Mouse (Mus musculus) MEL (cell line): ENCODE measurements around the gene Ifit1bl1. TPM values are rescaled to one million over a fixed set of nuclear protein-coding genes. Genes with fewer than 3 reads are reported as not detected.

Experiments
- DNase-seq: peaks from one replicate; pipeline ENCODE4 v3.0.0; 2011; ENCODE audit warnings: low read depth, low spot score
- H3K27ac ChIP-seq: 2 replicates; pipeline ENCODE4 v1.5.1; 2012; ENCODE audit warnings: low read depth, mild to moderate bottlenecking, control low read depth, low read length, moderate library complexity; ENCODE audit not compliant: control insufficient read depth
- H3K27me3 ChIP-seq, 2 experiments: fragments of 150-350 bp in 1 of 2; sonication (generic) in 1 of 2; 2 replicates each; pipeline ENCODE4 v1.6.1; 2012; ENCODE audit warnings: low read length in 2 of 2, mild to moderate bottlenecking in 2 of 2, improper control_type of control experiment in 1 of 2, moderate library complexity in 1 of 2; ENCODE audit not compliant: insufficient read depth in 2 of 2, control insufficient read depth in 1 of 2
- H3K36me3 ChIP-seq, 2 experiments: 2 replicates each; pipeline ENCODE4 v1.6.1; 2012 to 2014; ENCODE audit warnings: low read length in 2 of 2, improper control_type of control experiment in 1 of 2, inconsistent platforms in 1 of 2, mild to moderate bottlenecking in 1 of 2; ENCODE audit not compliant: insufficient read depth in 2 of 2, control insufficient read depth in 1 of 2
- H3K4me1 ChIP-seq, 2 experiments: fragments of 150-350 bp in 1 of 2; sonication (generic) in 1 of 2; 2 replicates each; pipeline ENCODE4 v1.6.1; 2012; ENCODE audit warnings: low read length in 2 of 2, improper control_type of control experiment in 1 of 2, mild to moderate bottlenecking in 1 of 2; ENCODE audit not compliant: insufficient read depth in 2 of 2, control insufficient read depth in 1 of 2
- H3K4me3 ChIP-seq, 2 experiments: fragments of 150-350 bp in 1 of 2; sonication (generic) in 1 of 2; 2 replicates each; pipeline ENCODE4 v1.5.1; 2012; ENCODE audit warnings: low read depth in 2 of 2, low read length in 2 of 2, mild to moderate bottlenecking in 2 of 2, moderate library complexity in 2 of 2, control low read depth in 1 of 2, improper control_type of control experiment in 1 of 2; ENCODE audit not compliant: control insufficient read depth in 1 of 2, insufficient read depth in 1 of 2
- H3K79me2 ChIP-seq: 2 replicates; pipeline ENCODE4 v1.6.1; 2012; ENCODE audit warnings: mild to moderate bottlenecking, low read length, moderate library complexity; ENCODE audit not compliant: control insufficient read depth, poor library complexity, insufficient read depth
- H3K9ac ChIP-seq: 2 replicates; pipeline ENCODE4 v1.6.1; 2012; ENCODE audit warnings: low read depth, mild to moderate bottlenecking, control low read depth, low read length, moderate library complexity; ENCODE audit not compliant: control insufficient read depth, poor library complexity, severe bottlenecking
- H3K9me3 ChIP-seq: fragments of 150-350 bp; sonication (generic); replicated peaks from 2 replicates; pipeline ENCODE4 v1.6.1; 2012; ENCODE audit warnings: mild to moderate bottlenecking, low read length, improper control_type of control experiment, moderate library complexity; ENCODE audit not compliant: insufficient read depth
- CHD1 ChIP-seq: IDR thresholded peaks from 2 replicates; pipeline ENCODE4 v1.6.1; 2012; ENCODE audit warnings: low read depth, mild to moderate bottlenecking, inconsistent platforms, low read length, improper control_type of control experiment
- CTCF ChIP-seq, 3 experiments: IDR thresholded peaks in 2 of 3; conservative IDR thresholded peaks in 1 of 3; 2 replicates each; pipeline ENCODE4 v1.5.1; 2011 to 2012; ENCODE audit warnings: low read length in 3 of 3, low read depth in 2 of 3, mild to moderate bottlenecking in 2 of 3, improper control_type of control experiment in 1 of 3, inconsistent platforms in 1 of 3, mixed read lengths in 1 of 3, moderate library complexity in 1 of 3; ENCODE audit not compliant: control insufficient read depth in 1 of 3, insufficient read depth in 1 of 3, poor library complexity in 1 of 3, severe bottlenecking in 1 of 3
- E2F4 ChIP-seq: IDR thresholded peaks from 2 replicates; pipeline ENCODE4 v1.6.1; 2011; ENCODE audit warnings: low read depth, low read length, improper control_type of control experiment, borderline replicate concordance
- ELF1 ChIP-seq: IDR thresholded peaks from 2 replicates; pipeline ENCODE4 v1.6.1; 2014; ENCODE audit warnings: low read depth, mild to moderate bottlenecking, inconsistent platforms, low read length, improper control_type of control experiment, moderate library complexity
- EP300 ChIP-seq, 2 experiments: IDR thresholded peaks; 2 replicates each; pipeline ENCODE4 v1.6.1; 2011; ENCODE audit warnings: improper control_type of control experiment in 2 of 2, low read length in 2 of 2, low read depth in 1 of 2, mild to moderate bottlenecking in 1 of 2
- GABPA ChIP-seq: IDR thresholded peaks from 2 replicates; pipeline ENCODE4 v1.6.1; 2012; ENCODE audit warnings: low read depth, mild to moderate bottlenecking, inconsistent platforms, low read length, improper control_type of control experiment, moderate library complexity
- GATA1 ChIP-seq: IDR thresholded peaks from 2 replicates; pipeline ENCODE4 v1.6.1; 2011; ENCODE audit warnings: low read depth, low read length, improper control_type of control experiment
- HCFC1 ChIP-seq: IDR thresholded peaks from 2 replicates; pipeline ENCODE4 v1.6.1; 2012; ENCODE audit warnings: low read depth, mild to moderate bottlenecking, inconsistent platforms, low read length, improper control_type of control experiment, moderate library complexity
- MAX ChIP-seq: IDR thresholded peaks from 2 replicates; pipeline ENCODE4 v1.6.1; 2011; ENCODE audit warnings: low read length, improper control_type of control experiment
- MAZ ChIP-seq: IDR thresholded peaks from 2 replicates; pipeline ENCODE4 v1.6.1; 2012; ENCODE audit warnings: low read depth, mild to moderate bottlenecking, inconsistent platforms, low read length, improper control_type of control experiment
- MEF2A ChIP-seq: IDR thresholded peaks from 2 replicates; pipeline ENCODE4 v1.6.1; 2014; ENCODE audit warnings: low read depth, mild to moderate bottlenecking, inconsistent platforms, low read length, improper control_type of control experiment; ENCODE audit not compliant: poor library complexity, insufficient replicate concordance, severe bottlenecking; ENCODE audit errors: extremely low read depth
- MXI1 ChIP-seq: IDR thresholded peaks from 2 replicates; pipeline ENCODE4 v1.6.1; 2011; ENCODE audit warnings: mild to moderate bottlenecking, low read depth, low read length, improper control_type of control experiment
- MYC ChIP-seq: IDR thresholded peaks from 2 replicates; pipeline ENCODE4 v1.6.1; 2011; ENCODE audit warnings: low read depth, mild to moderate bottlenecking, low read length, improper control_type of control experiment, moderate library complexity
- NELFE ChIP-seq: IDR thresholded peaks from 2 replicates; pipeline ENCODE4 v1.6.1; 2011; ENCODE audit warnings: low read depth, low read length, improper control_type of control experiment
- NRF1 ChIP-seq: IDR thresholded peaks from 2 replicates; pipeline ENCODE4 v1.6.1; 2014; ENCODE audit warnings: low read depth, mild to moderate bottlenecking, inconsistent platforms, low read length, improper control_type of control experiment, moderate library complexity; ENCODE audit not compliant: poor library complexity, insufficient read depth, severe bottlenecking
- POLR2A ChIP-seq, 2 experiments: IDR thresholded peaks; 2 replicates each; pipeline ENCODE4 v1.6.1; 2011 to 2012; ENCODE audit warnings: low read length in 2 of 2, mild to moderate bottlenecking in 2 of 2, control low read depth in 1 of 2, improper control_type of control experiment in 1 of 2, low read depth in 1 of 2, moderate library complexity in 1 of 2; ENCODE audit not compliant: control insufficient read depth in 1 of 2, insufficient read depth in 1 of 2, poor library complexity in 1 of 2
- RAD21 ChIP-seq: IDR thresholded peaks from 2 replicates; pipeline ENCODE4 v1.6.1; 2011; ENCODE audit warnings: mild to moderate bottlenecking, low read depth, low read length, improper control_type of control experiment
- RCOR1 ChIP-seq: IDR thresholded peaks from 2 replicates; pipeline ENCODE4 v1.6.1; 2012; ENCODE audit warnings: low read depth, mild to moderate bottlenecking, inconsistent platforms, low read length, improper control_type of control experiment
- SIN3A ChIP-seq: IDR thresholded peaks from 2 replicates; pipeline ENCODE4 v1.6.1; 2012; ENCODE audit warnings: low read length, improper control_type of control experiment, inconsistent platforms
- SMC3 ChIP-seq: IDR thresholded peaks from 2 replicates; pipeline ENCODE4 v1.6.1; 2011; ENCODE audit warnings: low read depth, low read length, improper control_type of control experiment
- TBP ChIP-seq: IDR thresholded peaks from 2 replicates; pipeline ENCODE4 v1.8.0; 2011; ENCODE audit warnings: low read depth, low read length, improper control_type of control experiment
- UBTF ChIP-seq: IDR thresholded peaks from 2 replicates; pipeline ENCODE4 v1.6.1; 2012; ENCODE audit warnings: low read depth, mild to moderate bottlenecking, inconsistent platforms, low read length, improper control_type of control experiment, moderate library complexity, borderline replicate concordance; ENCODE audit not compliant: insufficient read depth
- USF1 ChIP-seq: IDR thresholded peaks from 2 replicates; pipeline ENCODE4 v1.6.1; 2014; ENCODE audit warnings: low read depth, mild to moderate bottlenecking, inconsistent platforms, low read length, improper control_type of control experiment, moderate library complexity
- ZC3H11A ChIP-seq: IDR thresholded peaks from 2 replicates; pipeline ENCODE4 v1.6.1; 2012; ENCODE audit warnings: low read depth, mild to moderate bottlenecking, inconsistent platforms, low read length, improper control_type of control experiment
- ZKSCAN1 ChIP-seq: IDR thresholded peaks from 2 replicates; pipeline ENCODE4 v1.6.1; 2012; ENCODE audit warnings: low read depth, mild to moderate bottlenecking, inconsistent platforms, low read length, improper control_type of control experiment, moderate library complexity
- ZMIZ1 ChIP-seq: IDR thresholded peaks from 2 replicates; pipeline ENCODE4 v1.6.1; 2012; ENCODE audit warnings: low read depth, mild to moderate bottlenecking, inconsistent platforms, low read length, improper control_type of control experiment, moderate library complexity
- polyA plus RNA-seq, 2 experiments: library from polyadenylated mRNA; stranded (reverse) in 1 of 2; unstranded in 1 of 2; fragments of >175 nt in 1 of 2; fragments of >200 nt in 1 of 2; gene quantifications; 2 replicates each; pipeline versions ENCODE4 v1.2.1 to v1.2.4; 2012; ENCODE audit warnings: low replicate concordance in 2 of 2, low read depth in 1 of 2; ENCODE audit not compliant: insufficient read length in 2 of 2, insufficient read depth in 1 of 2, missing spikeins in 1 of 2
- total RNA-seq: library from RNA; depleted of rRNA; stranded (reverse); fragments of 300-350 nt; gene quantifications from 2 replicates; pipeline ENCODE4 v1.2.3, GENCODE M21; 2012

The Ifit1bl1 gene
- total and polyA plus RNA-seq, 3 experiments, result 0.08 TPM; not detected in 2

GRCm38 (mm10) chr19:34550534-34551223 lies 51.1 kb downstream of the Ifit1bl1 start, which contains the start of gene Ifit2 (continued):
- TF ChIP-seq SMC3, result peak; percentile 75
- peak; percentile 69 for TF ChIP-seq ELF1
- TF ChIP-seq MAZ, result no peak
- no peak for TF ChIP-seq EP300 (IDR thresholded peaks at IDR 0.05; ENCODE audit: low read depth in 1 of 2, low read length in 2 of 2)
- peak; percentile 58 for TF ChIP-seq SIN3A
- no peak for TF ChIP-seq NRF1
- TF ChIP-seq MEF2A, result no peak

GRCm38 (mm10) chr19:34550205-34550533 lies 51.6 kb downstream of the Ifit1bl1 start:
- peaks cover 0 to 2% of the 10 kb centered on the region in 2 experiments; a peak in 2 of 4 replicates for H3K4me1 ChIP-seq
- TF ChIP-seq POLR2A (IDR thresholded peaks at IDR 0.05; ENCODE audit: control insufficient read depth in 1 of 2, insufficient read depth in 1 of 2, low read depth in 1 of 2, low read length in 2 of 2, poor library complexity in 1 of 2) (no peak), ZKSCAN1 (no peak), ZMIZ1 (no peak), RCOR1 (no peak), MAX (no peak), ELF1 (no peak), SIN3A (no peak), MEF2A (no peak), MYC (no peak)
- H3K27me3 ChIP-seq, result peaks cover 0 to 2% of the 10 kb centered on the region in 2 experiments; a peak in 1 of 4 replicates
- H3K4me3 ChIP-seq, result peak overlapping the region; percentile 45 to 48
- H3K79me2 ChIP-seq, result no peaks in the 10 kb centered on the region
- H3K9ac ChIP-seq, result peak overlapping the region; percentile 27
- no peaks in the 10 kb centered on the region for H3K9me3 ChIP-seq
- H3K27ac ChIP-seq, result no peak overlapping the region
- peaks cover 0 to 3% of the 10 kb centered on the region in 2 experiments; a peak in 2 of 4 replicates for H3K36me3 ChIP-seq
- no peak for DNase-seq

- Histone ChIP-seq H3K4me1 (peaks cover 0 to 5% of the 10 kb centered on the region in 2 experiments; a peak in 2 of 4 replicates), H3K79me2 (no peaks in the 10 kb centered on the region), H3K4me3 (no peak overlapping the region), H3K27me3 (peaks cover 2% of the 10 kb centered on the region in 2 experiments)
- TF ChIP-seq GABPA, result no peak
- no peak for TF ChIP-seq ELF1
- no peak for TF ChIP-seq MXI1
- no peak for TF ChIP-seq CHD1
- TF ChIP-seq CTCF (IDR thresholded peaks at IDR 0.05 in 2 of 3, conservative IDR thresholded peaks at IDR 0.05 in 1 of 3; ENCODE audit: control insufficient read depth in 1 of 3, insufficient read depth in 1 of 3, low read depth in 2 of 3, low read length in 3 of 3, poor library complexity in 1 of 3, severe bottlenecking in 1 of 3), result peak; percentile 77 to 94 (median 92)
- peak; percentile 76 for TF ChIP-seq ZC3H11A
- no peak for TF ChIP-seq E2F4
- TF ChIP-seq USF1, result no peak
- no peak for TF ChIP-seq UBTF
- TF ChIP-seq HCFC1, result 0 out of 2 replicates have a peak, but pooled peaks have one; percentile 20
- TF ChIP-seq NELFE, result no peak
- peak; percentile 86 for TF ChIP-seq RAD21
- no peak for TF ChIP-seq GATA1
- peak; percentile 95 for TF ChIP-seq SMC3
- 0 out of 2 replicates have a peak, but pooled peaks have one; percentile 17 for TF ChIP-seq TBP
- TF ChIP-seq, all 39 proteins: peak for 6
- DNase-seq, result peak; percentile 89
- Histone ChIP-seq H3K36me3 (peaks cover 0 to 3% of the 10 kb centered on the region in 2 experiments; a peak in 2 of 4 replicates), H3K9me3 (no peaks in the 10 kb centered on the region), H3K9ac (no peak overlapping the region), H3K27ac (no peak overlapping the region)
These were observed 53.8 kb downstream of the Ifit1bl1 start for GRCm38 (mm10) chr19:34547976-34548375.
